Mouse (Mus musculus) heart, embryonic 12.5 days (tissue): Measurements from ENCODE around the gene Zfp750. TPM values are rescaled to one million over a fixed set of nuclear protein-coding genes. Genes with fewer than 3 reads are reported as not detected.

Source experiments
- ATAC-seq: fragments of 200-750 bp; cut with Nextera tagmentation; 2 replicates; pipeline ENCODE4 v1.8.0; 2017; ENCODE audit warnings: moderate TSS enrichment, moderate library complexity; ENCODE audit not compliant: insufficient number of reproducible peaks, low FRiP score
- H3K27ac ChIP-seq: fragments of 300-500 bp; sonication (generic); 2 replicates; pipeline ENCODE4 v1.5.1; 2016; ENCODE audit warnings: mild to moderate bottlenecking, moderate library complexity; ENCODE audit not compliant: poor library complexity, severe bottlenecking
- H3K27me3 ChIP-seq: fragments of 300-500 bp; sonication (generic); replicated peaks from 2 replicates; pipeline ENCODE4 v1.6.1; 2016; ENCODE audit warnings: mild to moderate bottlenecking, moderate library complexity
- H3K36me3 ChIP-seq: fragments of 300-500 bp; sonication (generic); 2 replicates; pipeline ENCODE4 v1.6.1; 2016; ENCODE audit warnings: mild to moderate bottlenecking, moderate library complexity
- H3K4me1 ChIP-seq: fragments of 300-500 bp; sonication (generic); replicated peaks from 2 replicates; pipeline ENCODE4 v1.6.1; 2016; ENCODE audit warnings: mild to moderate bottlenecking
- H3K4me2 ChIP-seq: fragments of 300-500 bp; sonication (generic); 2 replicates; pipeline ENCODE4 v1.6.1; 2016; ENCODE audit warnings: mild to moderate bottlenecking, moderate library complexity
- H3K4me3 ChIP-seq: fragments of 300-500 bp; sonication (generic); 2 replicates; pipeline ENCODE4 v1.5.1; 2016; ENCODE audit warnings: mild to moderate bottlenecking
- H3K9ac ChIP-seq: fragments of 300-500 bp; sonication (generic); 2 replicates; pipeline ENCODE4 v1.6.1; 2016; ENCODE audit warnings: mild to moderate bottlenecking, moderate library complexity
- H3K9me3 ChIP-seq: fragments of 300-500 bp; sonication (generic); replicated peaks from 2 replicates; pipeline ENCODE4 v1.6.1; 2016; ENCODE audit warnings: mild to moderate bottlenecking, moderate library complexity
- WGBS: fragments of 180-500 bp; shearing (Covaris S2); methylation state at CpG from one replicate; pipeline ENCODE4 v1.1.7; 2016; 5-methylcytosine and 5-hydroxymethylcytosine counted together
- polyA plus RNA-seq: library from polyadenylated mRNA; unstranded; fragments of >200 nt; fragmentation: Nextera tagmentation; extraction: Ambion mirVana; gene quantifications from 2 replicates; pipeline ENCODE4 v1.2.1, GENCODE M21; 2016

Zfp750 gene
- polyA plus RNA-seq, 1 experiment from 2014 or later: 0.28 TPM

- H3K27ac ChIP-seq: no peak overlapping the region
- ATAC-seq: no peak
- H3K4me3 ChIP-seq: no peak overlapping the region
- H3K27me3 ChIP-seq: no peaks in the 10 kb centered on the region
- H3K4me1 ChIP-seq: 0 out of 2 replicates have a peak, but pooled peaks cover 4% of the 10 kb centered on the region
- no peak overlapping the region for H3K4me2 ChIP-seq
- 64% methylated on average over 4 of the region's 4 CpGs for WGBS
- H3K9me3 ChIP-seq: no peaks in the 10 kb centered on the region
- H3K36me3 ChIP-seq: peaks cover 15% of the 10 kb centered on the region
- H3K9ac ChIP-seq: no peak overlapping the region
These were observed 10.7 kb downstream of the Zfp750 start for GRCm38 (mm10) chr11:121508478-121508877.

GRCm38 (mm10) chr11:121502000-121502860 is 16.9 kb downstream of the Zfp750 start:
- no peak overlapping the region for H3K9ac ChIP-seq
- H3K4me2 ChIP-seq: no peak overlapping the region
- H3K9me3 ChIP-seq: no peaks in the 10 kb centered on the region
- no peak for ATAC-seq
- peaks cover 24% of the 10 kb centered on the region for H3K4me1 ChIP-seq
- 71% methylated on average over 4 of the region's 4 CpGs for WGBS
- no peak overlapping the region for H3K4me3 ChIP-seq
- H3K27me3 ChIP-seq: no peaks in the 10 kb centered on the region
- H3K36me3 ChIP-seq: peaks cover 26% of the 10 kb centered on the region
- H3K27ac ChIP-seq: no peak overlapping the region

GRCm38 (mm10) chr11:121501525-121501924 is 17.6 kb downstream of the Zfp750 start:
- H3K4me3 ChIP-seq: no peak overlapping the region
- H3K36me3 ChIP-seq: peaks cover 31% of the 10 kb centered on the region
- H3K4me1 ChIP-seq: peaks cover 24% of the 10 kb centered on the region
- H3K4me2 ChIP-seq: no peak overlapping the region
- H3K27me3 ChIP-seq: no peaks in the 10 kb centered on the region
- WGBS: 47% methylated on average over 4 of the region's 4 CpGs
- no peak overlapping the region for H3K9ac ChIP-seq
- H3K27ac ChIP-seq: peak overlapping the region; percentile 17; the same call in 1 of the 2 replicates
- ATAC-seq: no peak
- no peaks in the 10 kb centered on the region for H3K9me3 ChIP-seq

- H3K4me2 ChIP-seq: no peak overlapping the region
- H3K36me3 ChIP-seq: peaks cover 29% of the 10 kb centered on the region
- no peak for ATAC-seq
These were observed 18.5 kb downstream of the Zfp750 start for GRCm38 (mm10) chr11:121500595-121500994.

GRCm38 (mm10) chr11:121490651-121491050 is 28.5 kb downstream of the Zfp750 start:
- Histone ChIP-seq H3K27ac (no peak overlapping the region), H3K9ac (no peak overlapping the region), H3K4me3 (no peak overlapping the region), H3K4me1 (peaks cover 5% of the 10 kb centered on the region), H3K9me3 (no peaks in the 10 kb centered on the region), H3K27me3 (no peaks in the 10 kb centered on the region), H3K36me3 (peaks cover 18% of the 10 kb centered on the region), H3K4me2 (no peak overlapping the region)
- ATAC-seq: no peak

More at GRCm38 (mm10) chr11:121500595-121500994, 18.5 kb downstream of the Zfp750 start:
- H3K9ac ChIP-seq: no peak overlapping the region
- H3K4me1 ChIP-seq: peaks cover 31% of the 10 kb centered on the region
- H3K9me3 ChIP-seq: no peaks in the 10 kb centered on the region
- no peak overlapping the region for H3K4me3 ChIP-seq
- peak overlapping the region; percentile 17; the same call in 1 of the 2 replicates for H3K27ac ChIP-seq
- no peaks in the 10 kb centered on the region for H3K27me3 ChIP-seq

GRCm38 (mm10) chr11:121485882-121486281 is 33.3 kb downstream of the Zfp750 start:
- H3K4me2 ChIP-seq: no peak overlapping the region
- ATAC-seq: no peak
- 85% methylated on average over 9 of the region's 9 CpGs for WGBS
- H3K9ac ChIP-seq: no peak overlapping the region
- H3K4me3 ChIP-seq: no peak overlapping the region
- H3K27me3 ChIP-seq: no peaks in the 10 kb centered on the region
- H3K27ac ChIP-seq: no peak overlapping the region
- H3K36me3 ChIP-seq: peaks cover 8% of the 10 kb centered on the region; the same call in 1 of the 2 replicates
- H3K4me1 ChIP-seq: no peaks in the 10 kb centered on the region
- no peaks in the 10 kb centered on the region for H3K9me3 ChIP-seq

- H3K4me1 ChIP-seq: no peaks in the 10 kb centered on the region
- H3K4me2 ChIP-seq: no peak overlapping the region
- H3K9ac ChIP-seq: no peak overlapping the region
- H3K27ac ChIP-seq: no peak overlapping the region
- H3K36me3 ChIP-seq: peaks cover 21% of the 10 kb centered on the region
- H3K4me3 ChIP-seq: no peak overlapping the region
- WGBS: 74% methylated on average over 2 of the region's 2 CpGs
- ATAC-seq: no peak
- no peaks in the 10 kb centered on the region for H3K9me3 ChIP-seq
- H3K27me3 ChIP-seq: no peaks in the 10 kb centered on the region
These were observed 38.0 kb downstream of the Zfp750 start for GRCm38 (mm10) chr11:121481129-121481528.

- Histone ChIP-seq H3K27ac (no peak overlapping the region), H3K9me3 (no peaks in the 10 kb centered on the region), H3K4me2 (no peak overlapping the region), H3K4me1 (0 out of 2 replicates have a peak, but pooled peaks cover 2% of the 10 kb centered on the region), H3K4me3 (no peak overlapping the region), H3K27me3 (no peaks in the 10 kb centered on the region), H3K9ac (no peak overlapping the region), H3K36me3 (peaks cover 24% of the 10 kb centered on the region)
- 86% methylated on average over 15 of the region's 15 CpGs for WGBS
- no peak for ATAC-seq
These were observed 39.5 kb downstream of the Zfp750 start for GRCm38 (mm10) chr11:121479476-121480203.

GRCm38 (mm10) chr11:121475699-121476415 is 43.3 kb downstream of the Zfp750 start:
- no peak for ATAC-seq
- Histone ChIP-seq H3K4me2 (no peak overlapping the region), H3K4me3 (no peak overlapping the region), H3K27ac (no peak overlapping the region), H3K9me3 (no peaks in the 10 kb centered on the region), H3K4me1 (peaks cover 10% of the 10 kb centered on the region), H3K9ac (no peak overlapping the region), H3K36me3 (peaks cover 21% of the 10 kb centered on the region), H3K27me3 (no peaks in the 10 kb centered on the region)
- 34% methylated on average over 9 of the region's 9 CpGs for WGBS

- Histone ChIP-seq H3K4me1 (peaks cover 10% of the 10 kb centered on the region), H3K4me2 (no peak overlapping the region), H3K9me3 (no peaks in the 10 kb centered on the region), H3K27ac (no peak overlapping the region), H3K4me3 (no peak overlapping the region), H3K36me3 (peaks cover 26% of the 10 kb centered on the region), H3K27me3 (no peaks in the 10 kb centered on the region), H3K9ac (no peak overlapping the region)
- ATAC-seq: no peak
- WGBS: 77% methylated on average over 3 of the region's 3 CpGs
These were observed 44.3 kb downstream of the Zfp750 start for GRCm38 (mm10) chr11:121474831-121475230.

GRCm38 (mm10) chr11:121467408-121467807 is 51.7 kb downstream of the Zfp750 start:
- Histone ChIP-seq H3K9ac (no peak overlapping the region), H3K4me3 (no peak overlapping the region), H3K27me3 (no peaks in the 10 kb centered on the region), H3K27ac (no peak overlapping the region), H3K4me2 (no peak overlapping the region), H3K36me3 (peaks cover 44% of the 10 kb centered on the region), H3K9me3 (no peaks in the 10 kb centered on the region), H3K4me1 (peaks cover 5% of the 10 kb centered on the region)
- ATAC-seq: no peak
- 88% methylated on average over 6 of the region's 6 CpGs for WGBS
